Mouse (Mus musculus) megakaryocyte, embryonic 14.5 days (primary cell): ENCODE data around the gene Zfp518a.

ENCODE experiments used
- FLI1 ChIP-seq: IDR thresholded peaks from 2 replicates; pipeline ENCODE4 v1.6.1; 2012; ENCODE audit warnings: low read length, inconsistent platforms, mixed read lengths
- GATA1 ChIP-seq: IDR thresholded peaks from 3 replicates; pipeline ENCODE4 v1.6.1; 2012; ENCODE audit warnings: mixed read lengths, low read length, inconsistent platforms, borderline replicate concordance

GRCm38 (mm10) chr19:40844731-40845130 is 49.8 kb upstream of the Zfp518a start:
- TF ChIP-seq GATA1 (no peak), FLI1 (no peak)
